Mouse (Mus musculus): Measurements from ENCODE around the gene Sorcs2.

The Sorcs2 gene

DNA sequence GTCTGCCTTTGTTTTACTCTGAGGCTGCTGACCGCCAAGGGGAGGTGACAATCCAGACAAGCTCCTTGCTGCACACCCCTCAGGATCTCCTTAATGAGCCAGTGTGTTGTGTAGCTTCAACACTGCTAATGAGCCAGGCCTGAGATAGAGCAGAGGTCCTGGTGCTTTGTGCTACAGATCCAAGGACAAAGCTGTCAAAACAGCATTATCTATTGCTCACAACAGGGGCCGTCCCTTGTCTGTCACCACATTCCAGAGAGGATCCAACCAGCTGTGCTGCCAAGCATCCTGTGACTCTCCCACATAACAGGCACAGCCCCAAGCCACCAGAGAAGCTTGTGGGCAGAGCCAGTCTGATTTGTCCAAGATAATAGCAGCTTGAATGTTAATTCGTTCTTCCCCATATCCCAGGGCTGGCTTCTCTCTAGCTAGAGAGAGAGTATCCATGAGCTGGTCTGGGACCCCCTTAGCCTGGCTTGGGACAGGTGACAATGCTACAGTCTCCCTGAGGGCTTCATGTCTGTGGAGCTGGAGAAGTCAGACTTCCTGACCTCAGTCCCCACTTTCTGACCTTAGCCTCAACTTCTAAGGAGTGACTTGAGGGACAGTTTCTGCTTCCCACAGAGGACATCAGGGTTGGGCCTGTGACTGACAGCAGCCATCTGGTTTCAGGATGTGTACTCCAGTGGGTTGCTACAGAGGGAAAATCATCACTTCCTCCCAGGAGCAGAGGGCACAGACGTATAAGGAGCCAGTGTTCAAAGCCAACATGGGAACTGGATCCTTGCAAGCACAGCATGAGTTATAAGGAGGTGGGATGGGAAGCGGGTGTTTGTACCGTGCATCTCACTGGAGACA is 328.2 kb downstream of the Sorcs2 start:
- no peak for DNase-seq (ENCODE audit: low spot score)

DNA sequence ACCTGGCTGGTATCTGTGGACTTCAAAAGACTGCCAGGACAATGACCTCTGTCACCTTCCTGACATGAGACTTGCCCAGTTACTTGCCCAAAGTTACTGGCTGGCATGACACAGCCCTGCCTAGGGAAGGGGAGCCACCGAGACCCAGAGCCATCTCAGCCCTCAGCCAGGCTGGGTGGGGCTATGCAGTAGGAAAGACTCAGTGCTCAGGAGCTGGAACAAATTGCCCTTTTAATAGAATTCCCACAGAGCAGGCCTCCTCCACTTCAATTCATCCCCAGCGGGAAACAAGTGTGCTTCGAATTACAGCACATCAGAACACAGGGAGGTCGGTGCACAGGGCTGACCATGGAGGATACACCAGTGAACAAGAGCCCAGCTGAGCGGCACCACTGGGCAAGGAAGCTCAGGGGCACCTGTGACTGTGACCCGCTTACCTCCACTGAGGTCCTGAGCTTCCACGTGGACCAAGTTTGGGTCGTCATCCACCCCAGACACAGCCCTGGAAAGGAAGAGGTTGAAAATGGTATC is 330.2 kb downstream of the Sorcs2 start:
- DNase-seq (ENCODE audit: low spot score) = no peak

DNA sequence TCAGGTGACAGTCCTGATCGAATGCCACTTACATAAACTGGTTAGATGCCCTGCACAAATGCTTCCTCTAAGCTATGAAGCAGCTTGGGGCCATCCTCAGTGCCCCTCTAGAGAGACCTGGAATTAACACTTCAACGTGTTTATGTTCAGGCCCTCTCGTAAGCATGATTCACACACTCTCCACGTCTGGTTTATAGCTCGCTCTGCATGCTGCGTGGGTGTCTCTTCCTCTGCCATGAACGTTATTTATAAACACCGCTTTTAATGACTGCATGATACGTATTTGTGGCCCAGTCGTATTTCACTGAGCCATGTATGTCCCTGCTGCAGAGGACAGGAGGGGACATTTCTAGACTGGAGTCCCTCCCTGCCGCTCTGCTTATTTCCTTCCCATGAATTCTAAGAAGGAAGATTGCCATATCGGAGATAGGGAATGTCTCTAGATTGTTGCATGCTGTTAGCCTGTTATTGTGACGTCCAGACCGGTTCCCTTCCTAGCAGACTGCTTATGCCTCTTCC is 340.1 kb downstream of the Sorcs2 start:
- DNase-seq (ENCODE audit: low spot score) = no peak

DNA sequence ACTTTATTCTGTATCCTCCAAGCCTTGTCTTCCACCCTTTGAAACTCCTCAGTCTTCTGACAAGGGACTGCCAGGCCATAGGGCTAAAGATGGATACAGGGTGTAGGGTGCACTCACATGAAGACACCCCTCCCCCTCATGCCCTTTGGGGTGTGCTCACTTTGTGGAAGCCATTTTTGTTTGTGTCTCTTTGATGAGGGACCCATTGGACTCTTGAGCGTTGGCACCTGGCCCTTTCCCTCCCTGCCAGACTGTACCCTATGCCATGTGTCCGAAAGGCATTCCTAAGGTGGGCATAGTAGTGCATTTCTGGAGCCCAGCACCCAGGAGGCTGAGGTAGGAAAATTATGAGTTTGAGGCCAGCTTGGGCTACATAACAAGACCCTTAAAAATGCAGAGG is 341.0 kb downstream of the Sorcs2 start:
- no peak for DNase-seq (ENCODE audit: low spot score)

DNA sequence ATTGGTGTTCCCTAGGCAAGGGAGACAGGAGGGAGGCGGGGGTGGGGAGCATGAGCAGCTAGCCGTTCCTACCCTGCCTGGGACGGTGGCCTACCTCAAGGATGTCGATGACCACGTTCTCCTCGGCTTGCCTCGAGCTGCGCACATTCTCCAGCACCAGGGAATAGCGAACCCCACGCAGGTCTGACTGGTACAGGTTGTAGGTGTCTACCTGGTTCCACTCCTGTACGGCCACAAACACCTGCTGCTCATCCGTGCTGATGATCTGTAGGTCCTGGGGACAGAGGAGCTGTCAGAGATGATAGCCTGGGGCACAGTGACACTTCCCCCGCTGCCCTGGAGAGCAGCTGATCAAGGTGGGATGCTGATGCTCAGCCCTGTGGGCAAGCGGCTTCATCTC is 342.1 kb downstream of the Sorcs2 start:
- DNase-seq (ENCODE audit: low spot score) = no peak

DNA sequence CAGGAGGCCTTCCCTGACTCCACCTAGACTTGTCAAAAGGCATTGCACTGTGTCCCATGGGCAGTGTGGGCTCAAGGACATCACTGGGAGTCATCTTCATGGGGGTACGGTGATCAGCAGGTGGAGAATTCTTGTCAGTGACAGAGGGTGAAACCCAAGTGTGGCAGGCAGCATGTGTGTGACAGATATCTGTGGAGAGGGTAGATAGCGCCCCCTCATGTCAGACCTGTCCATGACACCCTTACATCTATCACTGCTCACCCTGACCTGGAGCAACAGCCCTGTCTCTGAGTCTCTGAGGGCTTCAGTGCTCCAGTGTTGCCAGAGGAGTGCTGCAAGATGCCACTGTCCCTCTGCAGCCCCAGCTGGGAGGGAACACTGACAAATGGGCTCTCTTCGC is 343.4 kb downstream of the Sorcs2 start:
- no peak for DNase-seq (ENCODE audit: low spot score)

DNA sequence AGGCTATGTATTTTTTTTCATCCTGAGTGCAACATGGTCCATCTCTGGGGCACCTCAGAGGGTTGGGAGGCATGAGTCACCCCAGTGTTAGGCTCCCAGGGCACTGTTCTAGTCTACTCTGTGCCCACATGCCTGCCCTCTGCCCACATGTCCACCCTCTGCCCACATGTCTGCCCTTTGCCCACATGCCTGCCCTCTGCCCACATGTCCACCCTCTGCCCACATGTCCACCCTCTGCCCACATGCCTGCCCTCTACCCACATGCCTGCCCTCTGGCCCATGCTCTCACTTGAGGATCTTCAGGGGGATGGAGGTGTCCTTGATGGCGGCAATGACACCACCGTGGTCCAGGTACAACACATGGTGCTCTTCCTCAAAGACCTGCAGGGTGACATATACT is 354.8 kb downstream of the Sorcs2 start:
- DNase-seq (ENCODE audit: low spot score) = no peak

DNA sequence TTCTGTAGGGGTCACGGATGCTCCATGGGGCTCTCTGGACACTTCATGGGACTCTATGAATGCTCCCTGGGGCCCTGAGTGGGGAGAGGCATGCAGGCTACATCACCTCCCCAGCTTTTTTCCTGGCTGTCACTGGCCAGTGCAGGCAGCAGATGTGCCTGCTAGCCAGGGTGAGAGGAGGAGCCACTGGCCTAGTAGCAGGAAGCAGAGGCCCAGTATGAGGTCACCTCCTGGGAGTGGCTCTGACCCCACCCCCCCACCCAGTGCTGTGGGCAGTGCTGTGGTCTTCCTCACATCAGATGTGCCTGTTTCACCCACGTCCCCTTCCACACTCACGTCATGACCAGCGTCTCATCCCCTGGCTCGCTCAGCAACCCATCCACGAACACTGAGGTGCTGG is 356.2 kb downstream of the Sorcs2 start:
- no peak for DNase-seq (ENCODE audit: low spot score)

DNA sequence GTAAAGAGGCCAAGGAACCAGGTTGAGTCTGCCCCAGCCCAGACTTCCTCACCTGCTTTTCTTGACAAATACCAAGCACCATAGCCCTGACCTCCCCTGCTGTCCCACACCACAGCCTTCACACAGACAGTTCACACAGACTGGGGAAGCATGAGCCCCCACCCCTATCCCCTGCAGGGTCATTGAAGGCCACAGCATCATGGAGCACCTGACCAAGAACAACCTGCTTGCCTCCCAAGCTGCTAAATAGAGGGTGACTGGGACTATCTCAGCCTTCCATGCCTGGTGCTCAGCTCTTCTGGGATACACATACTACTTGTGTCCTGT is 356.7 kb downstream of the Sorcs2 start:
- no peak for DNase-seq (ENCODE audit: low spot score)

DNA sequence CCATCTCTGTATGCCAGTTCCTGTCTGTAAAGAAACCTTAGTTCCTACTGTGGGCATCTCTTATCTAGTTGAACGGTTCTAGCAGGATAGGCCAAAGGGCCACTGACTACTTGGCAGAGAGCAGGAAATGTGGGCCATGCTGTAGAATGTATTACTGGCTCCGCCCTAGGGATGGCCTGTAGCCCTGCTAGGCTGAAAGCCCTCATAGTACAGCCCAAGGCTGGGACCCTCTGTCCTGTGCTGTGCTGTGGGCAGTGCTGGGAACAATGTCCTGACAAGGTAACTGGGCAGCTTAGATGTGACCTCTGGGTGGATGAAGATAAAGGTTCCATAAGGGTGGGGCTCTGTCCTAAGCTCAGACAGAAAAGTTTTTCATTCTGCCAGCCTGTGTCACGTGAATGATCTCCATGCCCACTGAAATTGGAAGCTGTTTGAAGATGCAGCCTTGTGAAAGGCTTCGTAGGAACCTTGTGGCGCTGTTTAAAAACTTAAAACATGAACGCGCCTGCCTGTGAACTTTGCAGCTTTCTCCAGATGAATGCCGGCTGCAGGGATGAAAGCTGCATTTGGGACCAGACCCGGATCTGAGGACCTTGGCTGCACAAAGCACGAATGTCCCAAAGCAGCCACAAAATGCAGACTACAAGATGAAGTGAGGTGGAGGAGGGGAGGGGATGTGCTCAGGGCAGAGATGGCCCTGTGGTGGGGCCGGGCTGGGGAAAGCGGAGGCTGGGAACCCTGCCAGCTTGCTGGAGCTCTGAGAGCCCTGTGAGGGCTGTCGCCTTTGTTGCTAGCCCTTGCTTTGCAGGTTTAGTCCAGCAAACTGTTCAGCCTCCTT is 357.3 kb downstream of the Sorcs2 start:
- no peak for DNase-seq (ENCODE audit: low spot score)

DNA sequence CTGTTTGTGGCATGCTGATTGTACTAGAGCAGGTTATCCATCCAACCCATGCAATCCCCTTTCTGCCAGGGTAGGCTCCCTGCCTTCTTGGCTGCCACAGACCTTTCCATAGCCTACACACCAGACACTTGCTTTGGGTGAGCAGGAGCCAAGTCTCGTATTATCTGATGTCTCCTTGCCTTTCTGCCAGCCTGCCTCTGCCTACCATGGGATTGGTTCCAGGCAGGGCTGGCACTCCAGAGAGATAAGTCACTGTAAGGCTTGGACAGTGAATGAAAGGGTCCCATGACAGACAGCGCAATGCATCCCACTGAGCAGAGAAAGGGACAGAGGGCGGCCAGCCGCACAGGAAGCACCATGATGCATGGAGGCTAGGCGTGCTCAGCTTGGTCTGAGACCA is 358.3 kb downstream of the Sorcs2 start:
- no peak for DNase-seq (ENCODE audit: low spot score)

DNA sequence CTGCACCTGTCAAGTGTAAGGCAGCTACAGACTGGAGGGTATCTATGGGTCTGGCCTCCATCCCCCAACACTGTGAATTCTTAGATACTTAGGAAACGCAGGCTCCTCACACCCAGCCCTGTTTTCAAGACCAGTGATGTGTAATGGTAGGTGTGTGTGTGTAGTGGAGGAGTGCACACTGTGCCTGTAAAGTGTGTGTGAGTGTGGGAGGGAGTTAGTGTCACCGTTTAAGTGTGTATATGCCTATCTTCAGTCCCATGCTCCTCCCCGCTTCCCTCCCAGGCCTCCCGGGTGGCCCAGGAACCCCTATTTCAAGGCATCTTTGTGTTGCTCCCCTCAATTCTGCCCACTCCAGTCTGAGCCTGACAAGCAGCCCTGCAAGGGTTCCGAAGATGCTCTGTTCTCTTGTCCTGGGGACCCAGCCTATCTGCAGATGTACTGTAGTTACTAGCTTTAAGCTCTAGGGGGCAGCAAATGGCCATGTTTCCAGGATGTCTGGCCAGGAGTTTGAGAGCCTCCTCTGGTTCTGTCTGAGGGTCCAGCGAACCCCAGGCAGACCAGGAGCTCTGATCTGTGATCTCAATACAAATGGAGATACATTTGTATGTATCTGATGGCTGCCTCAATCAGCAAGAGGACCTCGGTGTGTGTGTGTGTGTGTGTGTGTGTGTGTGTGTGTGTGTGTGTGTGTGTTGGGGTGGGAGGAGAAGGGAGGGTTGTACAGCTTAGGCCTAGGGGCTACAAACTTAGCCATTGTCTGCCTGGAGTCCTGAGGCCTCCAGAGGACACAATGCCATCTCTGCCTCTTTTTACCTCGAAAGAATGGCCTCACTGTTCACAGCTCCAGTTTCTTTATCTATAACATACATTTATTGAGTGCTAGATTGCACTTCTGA is 364.2 kb downstream of the Sorcs2 start:
- peak; percentile 38 for DNase-seq (ENCODE audit: low spot score)

DNA sequence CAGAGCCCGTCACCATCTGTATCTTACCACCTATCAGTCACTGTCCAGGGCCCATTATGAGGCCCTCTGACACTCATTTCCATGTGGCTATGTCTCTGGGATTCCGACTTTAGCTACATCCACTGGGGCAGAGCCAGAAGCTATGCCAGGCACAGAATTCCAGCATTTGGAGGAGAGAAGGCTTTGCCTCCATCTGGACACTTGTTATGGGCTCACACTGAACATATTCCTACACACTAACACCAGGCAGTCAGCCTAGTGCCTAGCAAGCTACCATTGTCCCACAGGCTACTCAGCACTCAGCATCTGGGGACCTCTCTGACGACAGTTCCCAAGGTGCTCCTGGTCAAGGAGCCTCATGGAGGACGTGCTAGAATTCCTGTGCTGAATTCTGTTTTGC is 372.9 kb downstream of the Sorcs2 start:
- DNase-seq (ENCODE audit: low spot score) = no peak

DNA sequence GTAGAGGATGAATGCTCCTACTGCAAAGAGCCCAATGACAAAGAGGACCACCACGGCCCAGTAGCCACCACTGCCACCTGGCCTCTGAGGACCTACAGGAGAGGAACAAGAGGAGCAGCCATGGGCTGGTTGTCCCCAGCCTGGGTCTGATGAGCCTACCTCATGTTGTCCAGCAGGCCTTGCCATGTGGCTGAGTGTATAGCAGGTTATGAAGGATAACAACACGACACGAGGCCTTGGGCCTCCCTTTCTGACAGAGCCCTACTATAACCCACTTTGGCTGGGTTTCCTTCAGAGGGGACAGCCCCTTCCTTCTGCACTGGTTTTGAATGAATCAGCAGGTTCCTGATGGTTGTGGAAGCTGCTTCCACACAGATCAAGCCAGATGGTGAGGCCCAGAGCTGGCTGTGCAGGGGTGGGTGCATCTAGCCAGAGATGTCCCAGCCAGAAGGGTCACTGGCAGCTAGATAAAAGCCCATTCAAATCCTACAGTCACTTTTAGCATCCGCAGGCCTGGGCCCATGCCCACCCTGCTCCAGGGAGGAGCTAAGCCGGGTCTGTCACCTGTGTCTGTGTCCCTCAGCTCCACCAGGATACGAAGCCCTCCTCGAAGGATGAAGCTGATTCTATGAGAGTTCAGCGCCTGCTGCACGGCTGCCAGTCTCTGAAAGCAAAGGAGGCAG is 373.8 kb downstream of the Sorcs2 start:
- DNase-seq (ENCODE audit: low spot score) = no peak

DNA sequence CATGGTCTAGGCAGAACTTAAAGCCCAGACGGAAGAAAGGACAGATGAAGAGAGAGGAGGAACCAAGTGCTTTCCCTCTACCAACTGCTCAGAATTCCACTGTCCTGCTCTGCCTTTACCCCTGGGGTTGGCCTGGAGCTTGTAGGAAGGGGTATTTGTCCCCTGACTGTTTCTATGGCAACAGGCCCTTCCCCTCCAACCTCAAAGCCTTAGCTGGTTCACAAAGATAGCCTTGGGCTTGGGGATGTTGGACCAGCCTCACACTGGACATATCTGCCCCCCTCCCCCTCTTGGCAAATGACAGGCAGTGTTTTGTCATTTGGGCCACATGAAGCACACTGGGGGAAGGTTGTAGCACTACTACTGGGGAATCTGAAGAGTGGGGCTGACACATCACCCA is 375.6 kb downstream of the Sorcs2 start:
- DNase-seq (ENCODE audit: low spot score) = no peak

DNA sequence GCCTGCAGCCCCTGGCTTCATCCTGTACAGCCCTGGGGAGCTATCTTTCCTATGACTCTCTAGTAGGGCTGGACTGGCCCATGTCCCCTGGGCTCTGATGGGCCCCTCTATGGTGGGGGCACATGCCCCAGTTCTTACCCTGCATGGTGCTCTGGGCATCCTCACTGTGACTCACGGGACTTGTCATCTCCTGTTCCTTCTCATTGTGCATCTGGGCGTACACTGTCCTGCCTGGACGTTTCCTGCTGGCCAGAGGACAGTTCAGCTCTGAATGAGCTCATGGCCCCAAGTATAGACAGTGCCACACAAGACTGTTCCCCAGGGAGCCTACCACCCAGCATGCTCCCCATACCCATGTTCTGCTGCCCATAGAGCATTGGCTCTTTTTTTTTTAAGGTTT is 376.8 kb downstream of the Sorcs2 start:
- DNase-seq (ENCODE audit: low spot score) = no peak

DNA sequence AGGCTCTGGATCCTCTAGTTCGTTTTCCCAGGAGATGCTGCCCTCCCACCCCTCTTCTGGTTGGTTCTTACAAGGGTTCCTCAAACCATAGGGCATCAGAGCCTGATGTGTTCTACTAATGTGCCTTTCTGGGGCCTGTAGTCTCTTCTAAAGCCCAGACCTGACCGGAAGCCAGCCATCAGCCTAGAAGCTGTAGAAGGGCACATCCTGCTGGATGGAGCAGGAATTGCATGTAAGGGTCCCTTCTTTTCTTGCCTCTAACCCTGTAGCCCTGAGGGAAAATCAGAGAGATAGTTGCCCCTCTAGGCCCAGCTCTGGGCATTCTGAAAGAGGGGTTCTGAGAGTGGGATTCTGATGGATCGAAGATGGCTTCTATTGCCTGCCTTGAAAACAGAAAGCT is 379.6 kb downstream of the Sorcs2 start:
- no peak for DNase-seq (ENCODE audit: low spot score)

DNA sequence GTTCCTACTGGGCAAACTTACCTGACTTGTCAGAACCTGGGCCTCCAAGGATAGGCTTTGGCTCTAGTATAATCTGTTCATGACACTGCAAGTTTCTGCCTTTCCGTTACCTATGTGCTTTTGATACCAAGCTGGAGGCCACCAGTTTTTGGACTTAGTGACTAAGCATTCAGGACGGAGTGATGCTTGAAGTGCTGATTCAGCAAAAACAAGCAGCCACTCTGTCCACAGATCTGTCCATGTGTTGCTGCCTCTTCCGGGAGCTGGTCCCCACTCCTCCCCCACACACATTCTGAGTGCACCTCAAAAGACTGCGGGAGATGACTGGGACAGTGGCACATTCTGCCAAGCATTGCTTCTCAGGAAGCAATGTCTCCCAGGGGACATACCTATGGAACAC is 388.5 kb downstream of the Sorcs2 start:
- no peak for DNase-seq (ENCODE audit: low spot score)

DNA sequence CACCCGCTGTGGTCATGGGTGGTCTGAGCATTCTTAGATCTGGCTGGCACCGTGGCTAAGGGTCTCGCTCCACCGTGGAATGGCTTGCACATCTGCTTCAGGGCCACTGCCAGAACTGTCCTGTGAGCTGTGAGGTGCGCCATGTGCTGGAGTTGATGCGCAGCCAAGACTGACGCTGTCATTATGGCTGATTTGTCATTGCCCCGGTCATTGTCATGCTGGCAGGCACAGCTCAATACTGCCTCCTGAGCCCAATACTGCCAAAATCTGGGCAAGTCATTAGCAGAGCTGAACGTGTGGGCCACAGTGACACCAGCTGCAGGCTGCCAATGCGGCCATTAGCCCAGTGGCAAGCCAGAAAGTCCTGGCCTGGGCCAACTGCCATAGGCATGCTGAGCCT is 390.3 kb downstream of the Sorcs2 start:
- no peak for DNase-seq (ENCODE audit: low spot score)

DNA sequence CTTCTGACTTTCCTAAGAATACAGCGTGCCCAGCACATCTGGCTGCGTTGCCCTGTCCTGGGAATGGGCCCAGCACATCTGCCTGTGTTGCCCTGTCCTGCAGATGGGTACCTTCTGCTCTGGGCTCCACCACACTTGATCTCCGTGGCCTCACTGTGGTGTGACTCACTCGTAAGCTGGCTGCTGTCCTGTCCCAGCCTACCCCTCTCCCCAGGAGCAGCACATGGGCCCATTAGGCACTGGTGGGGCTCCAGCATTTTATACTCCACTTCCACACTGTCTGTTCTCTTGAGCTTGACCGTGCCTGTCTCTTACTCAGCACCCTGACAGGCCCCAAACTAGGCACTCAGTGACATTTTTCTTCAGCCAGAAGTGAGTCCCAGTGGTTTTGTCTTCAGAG is 391.4 kb downstream of the Sorcs2 start:
- DNase-seq (ENCODE audit: low spot score) = no peak

DNA sequence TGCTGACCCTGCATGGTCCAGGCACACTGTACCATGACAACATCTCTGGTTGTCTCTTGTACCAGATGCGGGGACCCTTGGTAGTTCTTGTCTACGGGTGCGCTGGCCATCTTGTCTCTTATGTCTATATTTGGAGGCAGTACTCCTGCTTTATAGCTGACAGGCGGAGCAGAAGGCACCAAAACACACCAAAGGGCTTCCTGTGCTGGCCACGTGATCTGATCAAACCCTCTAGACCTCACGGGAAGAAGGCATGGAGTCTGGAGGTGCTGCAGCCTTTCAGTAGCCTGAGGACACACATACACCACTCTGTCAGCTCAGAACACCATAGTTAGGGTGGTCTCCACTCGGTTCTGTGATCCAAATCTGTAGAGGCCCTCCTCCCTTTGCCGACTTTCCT is 391.8 kb downstream of the Sorcs2 start:
- no peak for DNase-seq (ENCODE audit: low spot score)

All from left cerebral cortex, adult 11 months (tissue).